Mouse (Mus musculus): ENCODE data around the gene Por. TPM values are rescaled to one million over a fixed set of nuclear protein-coding genes. Genes with fewer than 3 reads are reported as not detected.

Por gene
- polyA plus RNA-seq, 1 experiment from 2014 or later, result 97.3 TPM

DNA sequence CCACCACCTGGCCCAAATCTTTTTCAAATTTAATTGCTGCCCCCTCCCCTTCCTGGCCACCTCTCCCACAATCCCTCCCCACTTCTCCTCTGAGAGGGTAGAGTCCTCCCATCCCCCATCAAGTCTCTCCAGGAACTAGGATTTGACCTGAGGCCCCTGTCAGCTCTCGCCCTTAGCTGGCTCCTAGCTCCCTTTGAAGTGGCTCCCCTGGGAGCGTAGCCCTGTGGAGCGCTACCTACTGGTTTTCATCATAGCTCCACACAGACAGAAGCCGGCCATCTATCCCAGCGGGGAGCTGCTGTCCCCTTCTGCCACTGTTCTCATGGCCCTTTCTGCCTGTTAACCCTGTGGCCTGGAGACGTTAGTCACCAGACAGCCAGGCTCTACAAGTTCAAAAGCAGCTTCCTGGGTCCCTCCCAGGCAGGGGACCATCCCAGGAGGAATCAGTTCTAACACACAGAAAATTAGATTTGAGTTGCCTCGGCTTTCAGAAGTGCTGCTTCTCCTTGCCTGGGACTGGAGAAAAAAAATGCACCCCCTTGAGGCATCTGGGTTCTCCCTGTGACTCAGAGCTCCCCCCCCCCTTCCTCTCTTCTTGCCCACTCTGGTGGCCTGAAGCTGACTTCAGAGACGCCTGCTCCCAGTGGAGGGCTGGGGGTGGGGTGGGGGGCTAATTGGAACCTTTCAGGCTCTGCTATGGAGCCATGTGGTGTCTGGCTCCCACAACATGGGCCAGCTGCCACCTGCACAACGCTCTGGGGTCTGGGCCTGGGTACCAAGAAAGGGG is 54.9 kb downstream of the Por start:
- 3% methylated on average over 9 of the region's 9 CpGs for WGBS
- DNase-seq (ENCODE audit: low spot score), result peak; percentile 85
- Histone ChIP-seq H3K4me1 (peaks cover 61% of the 10 kb centered on the region), H3K9me3 (no peaks in the 10 kb centered on the region), H3K27me3 (replicated peaks; ENCODE audit: low read depth, poor library complexity, severe bottlenecking) (no peaks in the 10 kb centered on the region), H3K4me3 (peak overlapping the region; percentile 48), H3K27ac (replicated peaks) (peak overlapping the region; percentile 89), H3K36me3 (replicated peaks) (peaks cover 52% of the 10 kb centered on the region)

DNA sequence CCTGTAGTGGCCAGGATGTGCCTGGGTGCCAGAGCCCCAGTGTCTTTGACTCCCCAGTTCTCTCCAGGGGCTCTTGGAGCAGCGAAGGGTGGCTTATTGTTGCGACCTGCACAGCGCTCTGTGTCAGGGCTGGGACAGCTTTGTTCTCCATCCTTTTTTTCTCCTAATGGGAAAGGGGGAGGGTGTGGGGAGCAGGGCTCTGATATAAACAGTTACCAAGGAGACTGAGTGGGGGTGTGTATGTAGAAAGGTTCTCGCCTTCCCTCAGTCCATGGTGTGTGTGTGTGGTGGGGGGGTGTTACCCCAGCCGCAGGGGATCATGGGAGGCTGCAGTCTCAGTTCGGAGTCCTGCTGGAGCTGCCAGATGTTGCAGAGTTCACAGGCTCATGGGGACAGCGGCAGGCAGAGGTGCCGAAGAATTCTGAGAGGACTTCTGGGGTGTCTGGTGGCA is 55.6 kb downstream of the Por start:
- H3K36me3 ChIP-seq (replicated peaks), result peaks cover 52% of the 10 kb centered on the region
- H3K27ac ChIP-seq (replicated peaks), result peak overlapping the region; percentile 89
- WGBS, result 5% methylated on average over 8 of the region's 8 CpGs
- peaks cover 61% of the 10 kb centered on the region for H3K4me1 ChIP-seq
- peak; percentile 80 for DNase-seq (ENCODE audit: low spot score)
- H3K9me3 ChIP-seq, result no peaks in the 10 kb centered on the region
- H3K27me3 ChIP-seq (replicated peaks; ENCODE audit: low read depth, poor library complexity, severe bottlenecking), result no peaks in the 10 kb centered on the region
- H3K4me3 ChIP-seq, result peak overlapping the region; percentile 48

DNA sequence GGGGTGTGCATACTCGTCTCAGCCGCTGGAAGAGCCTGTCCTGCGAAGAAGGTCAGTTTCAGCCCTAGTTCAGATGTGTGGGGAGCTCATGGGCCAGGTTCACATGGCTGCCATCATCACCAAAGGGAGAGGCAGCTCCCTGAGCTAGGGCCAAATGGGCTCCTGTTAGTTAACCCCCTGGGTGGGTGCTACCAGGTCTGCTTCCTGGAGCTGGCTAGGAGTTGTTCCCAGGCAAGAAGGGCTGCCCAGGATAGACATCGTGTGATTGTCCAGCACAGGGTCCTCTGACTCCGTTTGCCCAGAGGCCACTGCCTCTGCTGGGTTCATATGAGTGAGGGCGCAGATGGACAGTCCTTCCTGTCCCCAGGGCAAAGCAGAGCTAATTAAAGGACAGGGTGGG is 56.2 kb downstream of the Por start:
- no peaks in the 10 kb centered on the region for H3K9me3 ChIP-seq
- H3K36me3 ChIP-seq (replicated peaks), result peaks cover 55% of the 10 kb centered on the region
- no peaks in the 10 kb centered on the region for H3K27me3 ChIP-seq (replicated peaks; ENCODE audit: low read depth, poor library complexity, severe bottlenecking)
- H3K4me1 ChIP-seq, result peaks cover 61% of the 10 kb centered on the region
- no peak for DNase-seq (ENCODE audit: low spot score)
- WGBS, result 24% methylated on average over 6 of the region's 6 CpGs
- H3K27ac ChIP-seq (replicated peaks), result peak overlapping the region; percentile 89
- H3K4me3 ChIP-seq, result peak overlapping the region; percentile 48

DNA sequence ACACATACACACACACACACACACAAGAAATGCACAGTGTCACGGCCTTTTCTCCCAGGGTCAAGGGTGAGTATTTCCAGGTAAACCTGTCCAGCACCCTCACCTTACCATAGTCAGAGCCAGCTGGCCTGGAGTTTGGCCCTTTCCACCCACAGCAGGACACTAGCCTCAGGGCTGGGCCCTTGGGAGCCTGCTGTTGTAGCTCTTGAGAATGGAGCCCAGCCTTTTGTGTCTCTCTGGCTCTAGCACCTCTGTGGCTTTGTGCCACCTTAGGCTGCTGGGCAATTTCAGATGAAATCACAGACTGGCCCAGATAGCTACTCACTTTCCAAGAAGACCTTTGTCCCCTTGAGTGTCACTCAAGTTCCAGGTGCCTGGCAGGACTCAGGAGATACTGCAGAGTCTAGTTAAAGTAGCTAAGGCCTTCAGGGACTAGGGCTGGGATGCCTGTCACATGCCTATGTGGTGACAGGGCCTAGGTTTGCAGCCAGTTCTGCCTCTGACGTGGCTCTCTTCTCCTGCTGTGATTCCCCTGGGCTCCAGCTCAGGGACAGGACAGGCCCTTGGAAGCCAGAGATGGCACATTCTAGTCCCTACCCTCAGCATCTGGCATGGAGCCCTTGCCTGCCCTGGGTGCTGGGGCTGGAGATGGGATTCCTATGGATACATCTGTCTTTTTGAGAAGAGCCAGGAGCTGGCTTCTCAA is 57.0 kb downstream of the Por start:
- peaks cover 61% of the 10 kb centered on the region for H3K4me1 ChIP-seq
- H3K36me3 ChIP-seq (replicated peaks), result peaks cover 61% of the 10 kb centered on the region
- H3K27ac ChIP-seq (replicated peaks), result peak overlapping the region; percentile 89
- no peaks in the 10 kb centered on the region for H3K9me3 ChIP-seq
- DNase-seq (ENCODE audit: low spot score), result no peak
- no peaks in the 10 kb centered on the region for H3K27me3 ChIP-seq (replicated peaks; ENCODE audit: low read depth, poor library complexity, severe bottlenecking)
- H3K4me3 ChIP-seq, result peak overlapping the region; percentile 48
- WGBS, result 73% methylated on average over 2 of the region's 2 CpGs

DNA sequence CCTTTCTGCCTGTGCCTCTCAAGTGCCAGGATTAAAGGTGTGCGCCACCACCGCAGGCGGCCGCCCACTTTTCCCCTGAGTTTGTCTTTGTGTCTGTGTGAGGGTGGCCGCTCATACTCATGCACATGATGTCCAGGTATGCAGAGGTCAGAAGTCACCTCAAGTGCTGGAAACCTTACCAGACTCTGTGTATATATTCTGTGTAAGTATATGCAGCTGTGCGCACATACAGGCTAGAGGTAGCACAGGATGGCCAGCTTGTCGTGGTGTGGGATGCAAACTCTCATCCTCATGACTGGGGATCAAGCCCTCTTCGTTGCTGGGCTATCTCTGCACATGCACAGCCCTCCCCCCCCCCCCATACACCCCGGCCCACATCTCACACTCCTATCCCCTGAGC is 58.0 kb downstream of the Por start:
- no peak overlapping the region for H3K27ac ChIP-seq (replicated peaks)

DNA sequence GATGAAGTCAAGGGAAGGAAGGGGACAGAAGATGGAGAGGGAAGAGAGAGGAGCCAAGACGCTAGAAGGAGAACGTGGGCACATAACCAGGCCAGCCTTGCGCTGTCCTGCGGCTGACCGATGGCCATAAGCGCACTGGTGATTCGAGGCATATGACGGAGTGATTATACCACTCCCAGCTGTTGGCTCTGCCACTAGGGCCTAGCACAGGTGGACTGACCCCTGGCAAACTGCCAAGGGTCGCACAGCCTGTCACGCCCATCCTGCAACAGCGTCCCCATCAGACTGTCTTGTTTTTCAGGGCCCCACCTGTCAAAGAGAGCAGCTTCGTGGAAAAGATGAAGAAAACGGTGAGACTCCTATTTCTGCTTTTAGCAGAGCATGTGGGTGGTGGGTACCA is 58.5 kb downstream of the Por start:
- 94% methylated on average over 13 of the region's 13 CpGs for WGBS
- peaks cover 48% of the 10 kb centered on the region for H3K4me1 ChIP-seq
- DNase-seq (ENCODE audit: low spot score), result no peak
- peaks cover 69% of the 10 kb centered on the region for H3K36me3 ChIP-seq (replicated peaks)
- no peak overlapping the region for H3K27ac ChIP-seq (replicated peaks)
- H3K9me3 ChIP-seq, result no peaks in the 10 kb centered on the region; the same call in 1 of the 2 replicates
- H3K4me3 ChIP-seq, result no peak overlapping the region
- no peaks in the 10 kb centered on the region for H3K27me3 ChIP-seq (replicated peaks; ENCODE audit: low read depth, poor library complexity, severe bottlenecking)

More for the DNA sequence above, 58.0 kb downstream of the Por start:
- Histone ChIP-seq H3K27me3 (replicated peaks; ENCODE audit: low read depth, poor library complexity, severe bottlenecking) (no peaks in the 10 kb centered on the region), H3K4me1 (peaks cover 53% of the 10 kb centered on the region), H3K9me3 (no peaks in the 10 kb centered on the region), H3K36me3 (replicated peaks) (peaks cover 65% of the 10 kb centered on the region), H3K4me3 (no peak overlapping the region)
- 90% methylated on average over 9 of the region's 9 CpGs for WGBS
- no peak for DNase-seq (ENCODE audit: low spot score)

DNA sequence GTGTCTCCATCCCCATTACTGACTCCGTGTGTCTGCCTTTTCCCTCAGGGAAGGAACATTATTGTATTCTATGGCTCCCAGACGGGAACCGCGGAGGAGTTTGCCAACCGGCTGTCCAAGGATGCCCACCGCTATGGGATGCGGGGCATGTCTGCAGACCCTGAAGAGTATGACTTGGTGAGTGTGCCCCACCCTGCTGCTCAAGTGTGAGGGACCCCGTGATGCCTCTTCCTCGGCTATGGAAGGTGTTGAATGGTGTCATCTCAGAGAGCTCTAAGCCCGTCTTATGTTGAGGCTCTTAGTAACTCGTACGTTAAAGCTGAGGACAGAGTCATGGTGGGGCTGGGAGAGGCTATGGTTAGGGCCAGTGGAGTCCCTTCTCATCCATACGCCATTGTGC is 59.5 kb downstream of the Por start:
- DNase-seq (ENCODE audit: low spot score), result no peak
- Histone ChIP-seq H3K9me3 (no peaks in the 10 kb centered on the region; the same call in 1 of the 2 replicates), H3K27me3 (replicated peaks; ENCODE audit: low read depth, poor library complexity, severe bottlenecking) (no peaks in the 10 kb centered on the region), H3K4me3 (no peak overlapping the region), H3K4me1 (peaks cover 38% of the 10 kb centered on the region), H3K36me3 (replicated peaks) (peaks cover 79% of the 10 kb centered on the region), H3K27ac (replicated peaks) (no peak overlapping the region)
- WGBS, result 88% methylated on average over 13 of the region's 13 CpGs

DNA sequence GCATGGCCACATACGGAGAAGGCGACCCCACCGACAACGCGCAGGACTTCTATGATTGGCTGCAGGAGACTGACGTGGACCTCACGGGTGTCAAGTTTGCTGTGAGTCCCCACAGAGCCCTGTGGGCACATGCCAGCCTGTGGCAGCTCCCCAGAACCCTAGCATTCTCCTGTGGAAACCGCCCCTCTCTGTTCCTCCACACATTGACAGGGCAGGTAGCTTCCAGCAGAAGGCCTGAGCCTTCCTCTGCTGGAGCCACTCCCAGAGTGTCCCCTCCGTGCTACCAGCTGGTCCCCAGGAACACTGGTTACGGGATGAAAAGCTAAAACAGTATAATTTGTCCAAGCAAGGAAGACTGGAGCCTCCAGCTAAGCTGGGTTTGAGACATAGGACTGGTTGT is 60.4 kb downstream of the Por start:
- Histone ChIP-seq H3K4me3 (no peak overlapping the region), H3K27ac (replicated peaks) (no peak overlapping the region), H3K27me3 (replicated peaks; ENCODE audit: low read depth, poor library complexity, severe bottlenecking) (no peaks in the 10 kb centered on the region), H3K4me1 (peaks cover 29% of the 10 kb centered on the region), H3K9me3 (no peaks in the 10 kb centered on the region; the same call in 1 of the 2 replicates), H3K36me3 (replicated peaks) (peaks cover 89% of the 10 kb centered on the region)
- DNase-seq (ENCODE audit: low spot score), result no peak
- WGBS, result 95% methylated on average over 10 of the region's 10 CpGs

DNA sequence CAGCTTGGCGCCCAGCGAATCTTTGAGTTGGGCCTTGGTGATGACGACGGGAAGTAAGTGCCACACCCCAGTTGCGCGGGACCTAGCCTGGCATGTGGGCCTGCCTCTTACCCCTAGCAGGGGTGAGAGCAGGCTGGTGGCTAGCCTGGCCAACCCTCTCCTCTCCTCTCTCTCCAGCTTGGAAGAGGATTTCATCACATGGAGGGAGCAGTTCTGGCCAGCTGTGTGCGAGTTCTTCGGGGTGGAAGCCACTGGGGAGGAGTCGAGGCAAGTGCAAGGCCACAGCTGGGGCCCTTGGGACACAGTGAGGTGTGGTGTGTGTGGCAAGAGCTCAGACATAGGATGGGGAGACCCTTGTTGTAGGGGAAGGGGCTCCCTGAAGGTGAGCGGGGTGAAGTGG is 61.1 kb downstream of the Por start:
- Histone ChIP-seq H3K4me3 (no peak overlapping the region), H3K36me3 (replicated peaks) (peaks cover 95% of the 10 kb centered on the region), H3K27ac (replicated peaks) (no peak overlapping the region), H3K4me1 (peaks cover 23% of the 10 kb centered on the region), H3K9me3 (no peaks in the 10 kb centered on the region; the same call in 1 of the 2 replicates), H3K27me3 (replicated peaks; ENCODE audit: low read depth, poor library complexity, severe bottlenecking) (no peaks in the 10 kb centered on the region)
- WGBS, result 93% methylated on average over 10 of the region's 10 CpGs
- DNase-seq (ENCODE audit: low spot score), result no peak

DNA sequence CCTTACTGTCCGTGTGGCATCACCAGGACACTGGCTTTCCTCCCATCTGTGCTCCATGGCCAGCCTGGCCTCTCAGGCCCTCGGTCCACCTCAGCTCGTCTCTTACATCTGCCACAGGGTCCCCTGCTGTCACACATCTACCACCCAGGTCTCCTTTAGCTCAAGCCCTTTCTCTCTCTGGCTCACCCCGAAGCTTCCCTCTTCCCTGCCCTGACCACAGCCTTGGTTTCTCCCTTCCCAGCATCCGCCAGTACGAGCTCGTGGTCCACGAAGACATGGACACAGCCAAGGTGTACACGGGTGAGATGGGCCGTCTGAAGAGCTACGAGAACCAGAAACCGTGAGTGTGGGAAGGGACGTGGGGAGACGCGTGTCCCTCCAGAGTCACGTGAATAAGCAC is 61.5 kb downstream of the Por start:
- no peak overlapping the region for H3K4me3 ChIP-seq
- H3K27ac ChIP-seq (replicated peaks), result no peak overlapping the region
- 95% methylated on average over 16 of the region's 16 CpGs for WGBS
- H3K9me3 ChIP-seq, result no peaks in the 10 kb centered on the region; the same call in 1 of the 2 replicates
- H3K27me3 ChIP-seq (replicated peaks; ENCODE audit: low read depth, poor library complexity, severe bottlenecking), result no peaks in the 10 kb centered on the region
- peaks cover 19% of the 10 kb centered on the region for H3K4me1 ChIP-seq
- peaks cover 95% of the 10 kb centered on the region for H3K36me3 ChIP-seq (replicated peaks)
- DNase-seq (ENCODE audit: low spot score), result no peak

DNA sequence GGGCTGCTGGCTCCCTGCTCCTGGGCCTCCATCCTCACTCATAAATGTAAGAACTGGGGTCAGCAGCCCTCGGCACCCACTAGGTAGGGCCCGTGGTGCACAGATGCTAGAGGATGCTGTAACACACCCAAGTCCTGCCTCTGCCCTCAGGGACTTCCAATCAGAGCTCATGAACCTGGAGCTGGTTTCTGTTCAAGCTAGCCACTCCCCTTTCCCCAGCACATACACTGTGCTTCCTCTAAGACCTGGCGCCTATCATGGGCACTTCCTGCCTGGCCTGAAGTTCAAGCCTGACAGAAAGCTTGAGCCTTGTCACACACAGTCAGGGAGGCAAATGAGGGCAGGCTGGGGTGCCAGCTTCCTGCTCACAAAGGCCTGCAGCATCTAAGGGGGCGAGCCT is 63.2 kb downstream of the Por start:
- Histone ChIP-seq H3K4me1 (0 out of 2 replicates have a peak, but pooled peaks cover 1% of the 10 kb centered on the region), H3K4me3 (no peak overlapping the region), H3K27me3 (replicated peaks; ENCODE audit: low read depth, poor library complexity, severe bottlenecking) (no peaks in the 10 kb centered on the region), H3K36me3 (replicated peaks) (peaks cover 100% of the 10 kb centered on the region), H3K9me3 (no peaks in the 10 kb centered on the region; the same call in 1 of the 2 replicates), H3K27ac (replicated peaks) (no peak overlapping the region)
- no peak for DNase-seq (ENCODE audit: low spot score)
- WGBS, result 90% methylated on average over 4 of the region's 4 CpGs

DNA sequence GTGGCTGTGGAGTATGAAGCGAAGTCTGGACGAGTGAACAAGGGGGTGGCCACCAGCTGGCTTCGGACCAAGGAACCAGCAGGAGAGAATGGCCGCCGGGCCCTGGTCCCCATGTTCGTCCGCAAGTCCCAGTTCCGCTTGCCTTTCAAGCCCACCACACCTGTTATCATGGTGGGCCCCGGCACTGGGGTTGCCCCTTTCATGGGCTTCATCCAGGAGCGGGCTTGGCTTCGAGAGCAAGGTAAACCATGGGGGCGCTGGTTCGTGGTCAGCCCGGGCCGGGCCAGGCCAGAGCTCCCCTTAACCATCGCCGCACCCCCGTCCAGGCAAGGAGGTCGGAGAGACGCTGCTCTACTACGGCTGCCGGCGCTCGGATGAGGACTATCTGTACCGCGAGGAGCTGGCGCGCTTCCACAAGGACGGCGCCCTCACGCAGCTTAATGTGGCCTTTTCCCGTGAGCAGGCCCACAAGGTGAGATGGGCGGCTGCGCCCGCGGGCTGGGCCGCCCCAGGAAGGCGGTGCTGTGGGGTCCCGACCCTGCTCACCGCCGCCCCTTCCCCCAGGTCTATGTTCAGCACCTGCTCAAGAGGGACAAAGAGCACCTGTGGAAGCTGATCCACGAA is 64.3 kb downstream of the Por start:
- Histone ChIP-seq H3K9me3 (no peaks in the 10 kb centered on the region; the same call in 1 of the 2 replicates), H3K4me1 (no peaks in the 10 kb centered on the region), H3K27me3 (replicated peaks; ENCODE audit: low read depth, poor library complexity, severe bottlenecking) (no peaks in the 10 kb centered on the region), H3K36me3 (replicated peaks) (peaks cover 96% of the 10 kb centered on the region), H3K4me3 (no peak overlapping the region), H3K27ac (replicated peaks) (no peak overlapping the region)
- no peak for DNase-seq (ENCODE audit: low spot score)
- 92% methylated on average over 42 of the region's 42 CpGs for WGBS

Data from embryonic facial prominence, embryonic 10.5 days (tissue).